Mouse (Mus musculus) heart, embryonic 11.5 days (tissue): ENCODE measurements at regions not wholly inside any gene's neighbourhood (a gene's known extent, or its start where the extent isn't known, plus 50 kb on each side); places are given as distances from the start of the nearest gene placed in this dataset.

ENCODE experiments used
- ATAC-seq: fragments of 200-750 bp; cut with Nextera tagmentation; replicated peaks from 2 replicates; pipeline ENCODE4 v1.8.0; 2017; ENCODE audit warnings: moderate library complexity; ENCODE audit not compliant: insufficient number of reproducible peaks, low FRiP score, low TSS enrichment
- H3K27ac ChIP-seq: fragments of 300-500 bp; sonication (generic); 2 replicates; pipeline ENCODE4 v1.5.1; 2014; ENCODE audit warnings: mild to moderate bottlenecking, low read depth, low read length
- H3K27me3 ChIP-seq: fragments of 300-500 bp; sonication (generic); 2 replicates; pipeline ENCODE4 v1.6.1; 2014; ENCODE audit warnings: mild to moderate bottlenecking, low read length, mixed read lengths; ENCODE audit not compliant: control insufficient read depth, insufficient read depth
- H3K36me3 ChIP-seq: fragments of 300-500 bp; sonication (generic); 2 replicates; pipeline ENCODE4 v1.6.1; 2014; ENCODE audit warnings: mild to moderate bottlenecking, low read length, moderate library complexity, mixed read lengths; ENCODE audit not compliant: control insufficient read depth, insufficient read depth
- H3K4me1 ChIP-seq: fragments of 300-500 bp; sonication (generic); 2 replicates; pipeline ENCODE4 v1.6.1; 2014; ENCODE audit warnings: low read length; ENCODE audit not compliant: control insufficient read depth, insufficient read depth
- H3K4me2 ChIP-seq: fragments of 300-500 bp; sonication (generic); 2 replicates; pipeline ENCODE4 v1.6.1; 2014; ENCODE audit warnings: mild to moderate bottlenecking, moderate library complexity
- H3K4me3 ChIP-seq: fragments of 300-500 bp; sonication (generic); 2 replicates; pipeline ENCODE4 v1.5.1; 2014; ENCODE audit warnings: low read depth, low read length
- H3K9ac ChIP-seq: fragments of 300-500 bp; sonication (generic); 2 replicates; pipeline ENCODE4 v1.6.1; 2014; ENCODE audit warnings: mild to moderate bottlenecking, low read depth, low read length, moderate library complexity
- H3K9me3 ChIP-seq: fragments of 300-500 bp; sonication (generic); replicated peaks from 2 replicates; pipeline ENCODE4 v1.6.1; 2016; ENCODE audit warnings: low read length; ENCODE audit not compliant: control insufficient read depth
- WGBS: fragments of 180-500 bp; shearing (Covaris S2); extraction: QIAGEN DNeasy Blood & Tissue Kit; methylation state at CpG from one replicate; pipeline ENCODE4 v1.1.7; 2014; ENCODE audit not compliant: insufficient replicate concordance; 5-methylcytosine and 5-hydroxymethylcytosine counted together

GRCm38 (mm10) chr2:167765811-167766210 lies 76.2 kb upstream of the Tmem189 start:
- 83% methylated on average over 6 of the region's 6 CpGs for WGBS
- Histone ChIP-seq H3K4me3 (no peak overlapping the region), H3K9ac (peak overlapping the region; percentile 17; the same call in 1 of the 2 replicates), H3K4me2 (no peak overlapping the region), H3K9me3 (no peaks in the 10 kb centered on the region), H3K27ac (no peak overlapping the region; the same call in 1 of the 2 replicates), H3K36me3 (no peaks in the 10 kb centered on the region), H3K27me3 (no peaks in the 10 kb centered on the region), H3K4me1 (peaks cover 23% of the 10 kb centered on the region)
- no peak for ATAC-seq

GRCm38 (mm10) chr2:167765072-167765800 lies 75.6 kb upstream of the Tmem189 start:
- no peak overlapping the region for H3K4me3 ChIP-seq
- H3K9ac ChIP-seq = peak overlapping the region; percentile 17; the same call in 1 of the 2 replicates
- peak; percentile 76 for ATAC-seq
- H3K27ac ChIP-seq = peak overlapping the region; percentile 59
- 42% methylated on average over 22 of the region's 22 CpGs for WGBS
- no peaks in the 10 kb centered on the region for H3K9me3 ChIP-seq
- H3K27me3 ChIP-seq = no peaks in the 10 kb centered on the region
- H3K4me1 ChIP-seq = peaks cover 25% of the 10 kb centered on the region
- H3K4me2 ChIP-seq = peak overlapping the region; percentile 37; the same call in 1 of the 2 replicates
- H3K36me3 ChIP-seq = no peaks in the 10 kb centered on the region

GRCm38 (mm10) chr2:167763891-167764410 lies 74.3 kb upstream of the Tmem189 start:
- Histone ChIP-seq H3K27me3 (no peaks in the 10 kb centered on the region), H3K4me3 (no peak overlapping the region), H3K9ac (no peak overlapping the region), H3K9me3 (no peaks in the 10 kb centered on the region), H3K27ac (no peak overlapping the region), H3K4me1 (peaks cover 27% of the 10 kb centered on the region), H3K36me3 (no peaks in the 10 kb centered on the region), H3K4me2 (no peak overlapping the region)
- WGBS = 88% methylated on average over 7 of the region's 7 CpGs
- ATAC-seq = no peak

GRCm38 (mm10) chr2:167761404-167761936 lies 71.8 kb upstream of the Tmem189 start:
- 63% methylated on average over 17 of the region's 17 CpGs for WGBS
- ATAC-seq = no peak
- H3K4me2 ChIP-seq = no peak overlapping the region
- no peaks in the 10 kb centered on the region for H3K9me3 ChIP-seq
- no peak overlapping the region for H3K27ac ChIP-seq
- H3K9ac ChIP-seq = peak overlapping the region; percentile 34; the same call in 1 of the 2 replicates
- no peak overlapping the region for H3K4me3 ChIP-seq
- no peaks in the 10 kb centered on the region for H3K36me3 ChIP-seq
- H3K27me3 ChIP-seq = no peaks in the 10 kb centered on the region
- peaks cover 39% of the 10 kb centered on the region for H3K4me1 ChIP-seq

GRCm38 (mm10) chr2:167760681-167761403 lies 71.2 kb upstream of the Tmem189 start:
- ATAC-seq = no peak
- Histone ChIP-seq H3K9ac (no peak overlapping the region; the same call in 1 of the 2 replicates), H3K27me3 (no peaks in the 10 kb centered on the region), H3K4me2 (no peak overlapping the region), H3K36me3 (no peaks in the 10 kb centered on the region), H3K4me3 (no peak overlapping the region), H3K4me1 (peaks cover 43% of the 10 kb centered on the region), H3K9me3 (no peaks in the 10 kb centered on the region), H3K27ac (no peak overlapping the region)
- WGBS = 66% methylated on average over 13 of the region's 13 CpGs

- Histone ChIP-seq H3K4me3 (no peak overlapping the region), H3K9ac (no peak overlapping the region), H3K4me1 (peaks cover 40% of the 10 kb centered on the region), H3K27ac (no peak overlapping the region), H3K27me3 (no peaks in the 10 kb centered on the region), H3K4me2 (no peak overlapping the region), H3K9me3 (no peaks in the 10 kb centered on the region), H3K36me3 (no peaks in the 10 kb centered on the region)
- no peak for ATAC-seq
- WGBS = 88% methylated on average over 9 of the region's 9 CpGs
Observed at GRCm38 (mm10) chr2:167759603-167760390, 70.2 kb upstream of the Tmem189 start.

- 43% methylated on average over 12 of the region's 12 CpGs for WGBS
- ATAC-seq = peak; percentile 76
- H3K36me3 ChIP-seq = no peaks in the 10 kb centered on the region
- no peak overlapping the region for H3K4me3 ChIP-seq
- no peaks in the 10 kb centered on the region for H3K9me3 ChIP-seq
- H3K27ac ChIP-seq = 0 out of 2 replicates have a peak overlapping the region, but pooled peaks have one; percentile 47
- 0 out of 2 replicates have a peak, but pooled peaks cover 4% of the 10 kb centered on the region for H3K27me3 ChIP-seq
- peak overlapping the region; percentile 3 for H3K4me2 ChIP-seq
- peaks cover 45% of the 10 kb centered on the region for H3K4me1 ChIP-seq
- peak overlapping the region; percentile 30; the same call in 1 of the 2 replicates for H3K9ac ChIP-seq
Observed at GRCm38 (mm10) chr2:167757157-167757780, 67.6 kb upstream of the Tmem189 start.
